12 mouse cellular contexts compared by ENCODE assay signal in genomic region chr4:65888332-65888993, GRCm38 (mm10).
DNase-seq lines count a peak whose midpoint lies in the region; ATAC-seq and TF ChIP-seq lines count a peak whose summit lies in the region.
"Had no signal": no experiment of that assay in that cellular context is flagged by ENCODE, and none has a peak within 500 bp of the region (broad histone marks: within the 10 kb centered on the region; RNA-seq: fewer than 3 reads in every experiment).

No protein-coding gene starts in this region.

- DNase-seq in embryo, embryonic 10 days (ENCODE audit: low spot score): peak; percentile 18
- no peak for DNase-seq in embryo, embryonic 9.5 days (ENCODE audit: extremely low spot score)
- peak; percentile 10 for DNase-seq in cerebellum, adult 11 months
- DNase-seq in forebrain, embryonic 14.5 days (ENCODE audit: low spot score): peak; percentile 77
- no peak for DNase-seq in midbrain, embryonic 11.5 days (ENCODE audit: low spot score, missing footprints)
- DNase-seq in heart, adult 8-10 months (ENCODE audit: low spot score): no peak
- no peak for DNase-seq in liver, postnatal 0 days
- DNase-seq in lung, adult 2 months: no peak
- DNase-seq: heart, adult 2 months; heart, postnatal 4 days had no signal

- no peak overlapping the region for H3K4me2 ChIP-seq in forebrain, embryonic 14.5 days (ENCODE audit: low read length)
- no peak overlapping the region for H3K4me2 ChIP-seq in midbrain, embryonic 11.5 days
- H3K4me2 ChIP-seq in liver, postnatal 0 days (ENCODE audit: low read depth, low read length): no peak overlapping the region
- H3K4me2 ChIP-seq: limb, embryonic 15.5 days had no signal

- no peaks in the 10 kb centered on the region for H3K36me3 ChIP-seq in forebrain, embryonic 14.5 days (ENCODE audit: control insufficient read depth, insufficient read depth, low read length)
- no peaks in the 10 kb centered on the region for H3K36me3 ChIP-seq in midbrain, embryonic 11.5 days (ENCODE audit: control insufficient read depth, insufficient read depth, low read length)
- H3K36me3 ChIP-seq in liver, postnatal 0 days (replicated peaks; ENCODE audit: insufficient read depth, low read length): no peaks in the 10 kb centered on the region
- H3K36me3 ChIP-seq: G1E; limb, embryonic 15.5 days had no signal

- peak; percentile 89 for ATAC-seq in forebrain, embryonic 14.5 days
- peak; percentile 70; the same call in 1 of the 2 replicates for ATAC-seq in midbrain, embryonic 11.5 days (ENCODE audit: low FRiP score)
- no peak for ATAC-seq in liver, postnatal 0 days

- TF ChIP-seq POLR2A in lung, adult 2 months (IDR thresholded peaks at IDR 0.05; ENCODE audit: borderline replicate concordance, extremely low read depth, low read depth, low read length): no peak

- H3K27me3 ChIP-seq in forebrain, embryonic 14.5 days (replicated peaks; ENCODE audit: control insufficient read depth, insufficient read depth, low read length): no peaks in the 10 kb centered on the region
- no peaks in the 10 kb centered on the region for H3K27me3 ChIP-seq in midbrain, embryonic 11.5 days (ENCODE audit: control insufficient read depth, insufficient read depth, low read length)
- no peaks in the 10 kb centered on the region for H3K27me3 ChIP-seq in liver, postnatal 0 days (ENCODE audit: insufficient read depth, low read length)
- H3K27me3 ChIP-seq: limb, embryonic 15.5 days had no signal

- 0 out of 2 replicates have a peak overlapping the region, but pooled peaks have one; percentile 5 for H3K27ac ChIP-seq in forebrain, embryonic 14.5 days (ENCODE audit: low read depth, low read length)
- no peak overlapping the region for H3K27ac ChIP-seq in midbrain, embryonic 11.5 days (ENCODE audit: low read depth, low read length)
- no peak overlapping the region for H3K27ac ChIP-seq in liver, postnatal 0 days (ENCODE audit: low read depth)
- H3K27ac ChIP-seq: heart, adult 2 months; limb, embryonic 15.5 days had no signal

- no peaks in the 10 kb centered on the region for H3K9me3 ChIP-seq in forebrain, embryonic 14.5 days (replicated peaks; ENCODE audit: control insufficient read depth, low read length)
- H3K9me3 ChIP-seq in midbrain, embryonic 11.5 days (ENCODE audit: control insufficient read depth, low read length): no peaks in the 10 kb centered on the region
- no peaks in the 10 kb centered on the region for H3K9me3 ChIP-seq in liver, postnatal 0 days (ENCODE audit: low read length)
- H3K9me3 ChIP-seq: limb, embryonic 15.5 days had no signal

- 21% methylated on average over 5 of the region's 5 CpGs for WGBS in forebrain, embryonic 14.5 days
- 53% methylated on average over 5 of the region's 5 CpGs for WGBS in midbrain, embryonic 11.5 days
- WGBS in liver, postnatal 0 days (ENCODE audit: insufficient replicate concordance): 75% methylated on average over 5 of the region's 5 CpGs
- WGBS in lung, adult 2 months: 46% methylated on average over 5 of the region's 5 CpGs

- H3K9ac ChIP-seq in forebrain, embryonic 14.5 days (ENCODE audit: low read length): no peak overlapping the region
- no peak overlapping the region for H3K9ac ChIP-seq in midbrain, embryonic 11.5 days (ENCODE audit: low read length)
- H3K9ac ChIP-seq in liver, postnatal 0 days (replicated peaks): no peak overlapping the region
- H3K9ac ChIP-seq: limb, embryonic 15.5 days had no signal

- peaks cover 14% of the 10 kb centered on the region for H3K4me1 ChIP-seq in forebrain, embryonic 14.5 days (ENCODE audit: control insufficient read depth, insufficient read depth, low read length)
- peaks cover 4% of the 10 kb centered on the region; the same call in 1 of the 2 replicates for H3K4me1 ChIP-seq in midbrain, embryonic 11.5 days (ENCODE audit: control insufficient read depth, insufficient read depth, low read length)
- H3K4me1 ChIP-seq in liver, postnatal 0 days (ENCODE audit: insufficient read depth): no peaks in the 10 kb centered on the region
- H3K4me1 ChIP-seq in lung, adult 2 months (ENCODE audit: control insufficient read depth, insufficient read depth, low read length): no peaks in the 10 kb centered on the region
- H3K4me1 ChIP-seq: limb, embryonic 15.5 days had no signal

- H3K4me3 ChIP-seq in forebrain, embryonic 14.5 days (ENCODE audit: low read depth, low read length): no peak overlapping the region
- no peak overlapping the region for H3K4me3 ChIP-seq in midbrain, embryonic 11.5 days (ENCODE audit: low read depth, low read length)
- H3K4me3 ChIP-seq in liver, postnatal 0 days (ENCODE audit: low read depth, low read length): no peak overlapping the region
- no peak overlapping the region for H3K4me3 ChIP-seq in lung, adult 2 months (replicated peaks; ENCODE audit: extremely low read depth, low read depth, low read length)
- H3K4me3 ChIP-seq: heart, adult 2 months; limb, embryonic 15.5 days had no signal

- no peak for TF ChIP-seq CTCF in liver, postnatal 0 days (IDR thresholded peaks at IDR 0.05; ENCODE audit: low read depth)
- no peak for TF ChIP-seq CTCF in lung, adult 2 months (IDR thresholded peaks at IDR 0.05; ENCODE audit: insufficient read depth, low read length)

- TF ChIP-seq EP300 in liver, postnatal 0 days (IDR thresholded peaks at IDR 0.05; ENCODE audit: low read depth): no peak

Comparison
In these comparisons a context has a peak if more than half of its experiments do, and no peak if none do; other contexts are left out.
1. DNase-seq: peak in embryo, embryonic 10 days (single experiment), cerebellum, adult 11 months (single experiment) and forebrain, embryonic 14.5 days (single experiment); none in embryo, embryonic 9.5 days (single experiment), midbrain, embryonic 11.5 days (single experiment), heart, adult 8-10 months (single experiment), liver, postnatal 0 days (single experiment) and lung, adult 2 months (single experiment).